Mouse (Mus musculus): ENCODE measurements around the gene Atp6v1a.

- TF ChIP-seq CTCF (IDR thresholded peaks at IDR 0.05; ENCODE audit: extremely low read depth, insufficient read depth, insufficient read length, insufficient replicate concordance) (no peak), POLR2A (IDR thresholded peaks at IDR 0.05; ENCODE audit: low read depth, low read length) (no peak)
Measured at GRCm38 (mm10) chr16:44159325-44159724, 19.8 kb upstream of the Atp6v1a start.

All from spleen, adult 2 months (tissue).